Mouse (Mus musculus) lung, adult 2 months (tissue): Measurements from ENCODE around the gene Kcnv2.

Experiments
- CTCF ChIP-seq: fragments of 200-500 bp; IDR thresholded peaks from 2 replicates; pipeline ENCODE4 v1.5.1; 2011; ENCODE audit warnings: mild to moderate bottlenecking, low read length, control low read depth; ENCODE audit not compliant: insufficient read depth
- POLR2A ChIP-seq: fragments of 200-500 bp; IDR thresholded peaks from 2 replicates; pipeline ENCODE4 v1.6.1; 2011; ENCODE audit warnings: low read depth, mild to moderate bottlenecking, control low read depth, low read length, borderline replicate concordance; ENCODE audit errors: extremely low read depth

DNA sequence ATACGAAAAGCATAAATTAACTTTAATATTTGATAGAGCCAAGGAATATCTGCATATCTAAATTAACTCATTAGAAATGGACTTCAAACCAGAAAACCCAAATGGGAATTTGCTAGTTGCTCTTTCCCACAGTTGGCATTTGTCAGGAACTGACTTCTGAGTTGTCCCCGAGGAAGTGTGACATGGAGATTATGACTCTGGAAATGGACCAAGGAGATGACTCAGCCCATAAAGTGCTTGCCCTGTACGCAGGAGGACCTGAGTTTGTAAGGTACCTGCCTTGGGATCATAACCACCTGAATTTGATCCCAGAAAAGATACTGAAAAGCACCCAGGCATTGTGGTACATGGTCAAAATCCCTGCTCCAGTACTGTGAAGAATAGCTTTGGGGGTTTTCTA lies 11.1 kb upstream of the Kcnv2 start:
- no peak for TF ChIP-seq CTCF
- no peak for TF ChIP-seq POLR2A
